Mouse (Mus musculus): Measurements from ENCODE around the gene Ppp1r3c. TPM values are rescaled to one million over a fixed set of nuclear protein-coding genes. Genes with fewer than 3 reads are reported as not detected.

Gene Ppp1r3c
- total and polyA plus RNA-seq, 3 experiments, result 49.7 to 152 (median 90.4) TPM

DNA sequence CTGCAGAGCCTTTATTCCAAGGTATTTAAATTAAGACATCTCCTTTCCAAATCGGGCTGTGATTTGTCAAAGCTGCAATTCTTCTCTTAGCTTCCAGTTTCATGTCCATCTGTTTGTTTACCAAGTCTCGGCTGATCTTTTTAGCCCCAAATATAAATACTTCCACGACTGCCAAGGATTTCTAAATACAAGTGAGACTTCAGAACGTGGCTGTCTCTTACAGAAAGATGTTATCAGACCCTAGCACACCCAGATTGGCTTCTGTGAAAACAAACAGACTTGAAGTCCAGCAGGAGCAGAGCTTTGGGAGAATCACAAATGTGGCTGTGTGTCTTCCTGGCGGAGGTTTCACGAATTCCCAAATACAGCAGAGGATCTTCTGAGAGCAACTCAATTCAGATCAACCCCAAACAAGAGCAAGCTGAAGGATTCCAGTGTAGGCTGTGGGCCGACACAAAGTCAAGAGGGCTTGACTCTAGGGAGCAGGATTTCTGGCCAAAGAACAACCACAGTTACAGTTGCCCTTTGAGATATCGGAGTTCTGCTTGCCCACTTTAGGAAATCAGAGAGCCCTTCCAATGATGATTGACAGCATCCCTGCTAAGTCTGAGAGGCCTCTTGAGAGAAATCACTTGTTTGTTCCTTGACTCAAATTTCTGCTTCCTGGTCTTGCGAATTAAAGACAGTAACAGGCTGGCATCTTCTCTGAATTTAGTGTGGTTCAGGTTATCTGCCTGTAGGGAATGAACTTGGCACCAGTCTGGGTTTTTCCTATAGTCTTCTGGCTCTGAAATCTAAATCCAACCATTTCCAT is 34.4 kb downstream of the Ppp1r3c start:
- peaks cover 4% of the 10 kb centered on the region for H3K36me3 ChIP-seq (ENCODE audit: control insufficient read depth, insufficient read depth, low read length)
- H3K4me3 ChIP-seq, result no peak overlapping the region
- TF ChIP-seq EP300 (IDR thresholded peaks at IDR 0.05; ENCODE audit: insufficient read depth, low read depth, low read length) (no peak), POLR2A (IDR thresholded peaks at IDR 0.05; ENCODE audit: insufficient read depth, low read depth, low read length) (no peak), CTCF (IDR thresholded peaks at IDR 0.05) (no peak)
- intact Hi-C loops (cut with DNase I), result no loop called here
- WGBS, result 34% methylated on average over 9 of the region's 9 CpGs
- no peaks in the 10 kb centered on the region for H3K27me3 ChIP-seq (ENCODE audit: control insufficient read depth, insufficient read depth, low read length)
- peaks cover 19% of the 10 kb centered on the region for H3K4me1 ChIP-seq (ENCODE audit: control insufficient read depth, insufficient read depth, low read length)
- peak overlapping the region; percentile 48 for H3K27ac ChIP-seq
- no peak for DNase-seq
- no peak overlapping the region for H3K9ac ChIP-seq (ENCODE audit: low read depth, low read length)
- no peaks in the 10 kb centered on the region for H3K79me2 ChIP-seq (replicated peaks; ENCODE audit: control insufficient read depth, insufficient read depth, low read length)

DNA sequence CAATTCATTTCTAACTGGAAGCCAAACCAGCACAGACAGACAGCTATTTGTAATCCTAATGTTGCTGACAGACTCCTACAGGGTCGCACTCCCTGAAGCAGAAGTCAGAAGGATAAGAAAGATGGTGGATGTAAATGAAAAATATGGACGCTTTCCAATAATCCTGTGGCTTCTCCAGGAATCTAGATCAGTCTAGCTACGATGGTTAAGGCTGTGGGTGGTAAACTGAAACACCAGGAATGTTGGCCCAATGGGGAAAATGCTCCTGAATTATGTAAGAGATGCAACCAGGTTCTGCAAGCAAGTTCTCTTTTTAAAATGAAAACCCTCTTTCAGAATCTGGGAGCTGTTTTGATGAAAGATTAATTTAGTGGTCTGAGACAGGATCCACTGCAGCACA is 35.1 kb downstream of the Ppp1r3c start:
- Histone ChIP-seq H3K4me3 (no peak overlapping the region), H3K27me3 (ENCODE audit: control insufficient read depth, insufficient read depth, low read length) (no peaks in the 10 kb centered on the region), H3K79me2 (replicated peaks; ENCODE audit: control insufficient read depth, insufficient read depth, low read length) (no peaks in the 10 kb centered on the region), H3K36me3 (ENCODE audit: control insufficient read depth, insufficient read depth, low read length) (peaks cover 4% of the 10 kb centered on the region), H3K4me1 (ENCODE audit: control insufficient read depth, insufficient read depth, low read length) (peaks cover 23% of the 10 kb centered on the region), H3K9ac (ENCODE audit: low read depth, low read length) (no peak overlapping the region), H3K27ac (peak overlapping the region; percentile 48)
- WGBS, result 58% methylated on average over 3 of the region's 3 CpGs
- no peak for TF ChIP-seq CTCF (IDR thresholded peaks at IDR 0.05)
- no peak for TF ChIP-seq POLR2A (IDR thresholded peaks at IDR 0.05; ENCODE audit: insufficient read depth, low read depth, low read length)
- no peak for TF ChIP-seq EP300 (IDR thresholded peaks at IDR 0.05; ENCODE audit: insufficient read depth, low read depth, low read length)
- DNase-seq, result no peak
- intact Hi-C loops (cut with DNase I), result no loop called here

DNA sequence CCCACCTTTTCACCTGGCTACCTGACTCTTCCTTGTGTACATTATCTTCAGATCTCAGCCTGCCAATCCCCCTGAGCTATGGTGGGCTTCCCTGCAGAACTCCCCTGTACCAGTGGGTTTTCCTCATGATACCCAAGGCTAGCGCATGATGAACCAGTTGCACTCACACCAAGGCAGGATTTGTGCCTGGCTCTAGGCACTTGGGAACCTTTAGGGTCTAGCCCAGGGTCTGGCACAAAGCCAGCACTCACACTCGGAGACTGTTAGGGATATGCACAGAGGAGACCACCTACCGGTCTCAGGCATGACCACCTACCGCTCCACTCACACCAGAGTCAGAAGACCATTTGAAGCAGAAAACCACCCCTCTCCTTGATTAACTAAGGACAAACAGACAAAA is 35.5 kb downstream of the Ppp1r3c start:
- no peaks in the 10 kb centered on the region for H3K27me3 ChIP-seq (ENCODE audit: control insufficient read depth, insufficient read depth, low read length)
- H3K79me2 ChIP-seq (replicated peaks; ENCODE audit: control insufficient read depth, insufficient read depth, low read length), result no peaks in the 10 kb centered on the region
- intact Hi-C loops (cut with DNase I), result no loop called here
- no peak for TF ChIP-seq EP300 (IDR thresholded peaks at IDR 0.05; ENCODE audit: insufficient read depth, low read depth, low read length)
- TF ChIP-seq POLR2A (IDR thresholded peaks at IDR 0.05; ENCODE audit: insufficient read depth, low read depth, low read length), result no peak
- no peak for TF ChIP-seq CTCF (IDR thresholded peaks at IDR 0.05)
- no peak for DNase-seq
- no peak overlapping the region for H3K4me3 ChIP-seq
- H3K27ac ChIP-seq, result no peak overlapping the region; the same call in 1 of the 2 replicates
- H3K36me3 ChIP-seq (ENCODE audit: control insufficient read depth, insufficient read depth, low read length), result peaks cover 4% of the 10 kb centered on the region
- H3K9ac ChIP-seq (ENCODE audit: low read depth, low read length), result no peak overlapping the region
- 78% methylated on average over 4 of the region's 4 CpGs for WGBS
- peaks cover 22% of the 10 kb centered on the region for H3K4me1 ChIP-seq (ENCODE audit: control insufficient read depth, insufficient read depth, low read length)

DNA sequence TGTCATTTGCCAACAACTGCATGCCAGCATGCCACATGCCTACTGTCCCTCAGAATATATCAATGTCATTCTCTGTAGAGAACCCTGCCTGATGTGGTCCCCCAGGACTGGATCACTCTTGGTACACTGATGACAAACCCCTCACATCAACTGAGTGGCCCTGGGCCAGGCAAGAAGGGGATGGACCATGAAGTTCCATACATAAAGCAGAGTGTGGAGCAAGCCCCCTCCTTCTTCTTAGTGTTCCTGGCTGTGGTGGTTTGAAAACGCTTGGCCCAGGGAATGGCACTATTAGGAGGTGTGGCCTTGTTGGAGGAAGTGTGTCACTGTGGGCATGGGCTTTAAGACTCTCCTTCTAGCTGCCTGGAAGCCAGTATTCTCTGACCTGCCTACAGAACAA is 37.3 kb downstream of the Ppp1r3c start:
- no peak for TF ChIP-seq CTCF (IDR thresholded peaks at IDR 0.05)
- TF ChIP-seq POLR2A (IDR thresholded peaks at IDR 0.05; ENCODE audit: insufficient read depth, low read depth, low read length), result no peak
- no peak for TF ChIP-seq EP300 (IDR thresholded peaks at IDR 0.05; ENCODE audit: insufficient read depth, low read depth, low read length)
- Histone ChIP-seq H3K9ac (ENCODE audit: low read depth, low read length) (no peak overlapping the region), H3K79me2 (replicated peaks; ENCODE audit: control insufficient read depth, insufficient read depth, low read length) (no peaks in the 10 kb centered on the region), H3K27ac (no peak overlapping the region), H3K4me1 (ENCODE audit: control insufficient read depth, insufficient read depth, low read length) (peaks cover 16% of the 10 kb centered on the region), H3K36me3 (ENCODE audit: control insufficient read depth, insufficient read depth, low read length) (peaks cover 4% of the 10 kb centered on the region), H3K4me3 (no peak overlapping the region), H3K27me3 (ENCODE audit: control insufficient read depth, insufficient read depth, low read length) (no peaks in the 10 kb centered on the region)
- DNase-seq, result no peak
- 76% methylated on average over 1 of the region's 1 CpGs for WGBS
- intact Hi-C loops (cut with DNase I), result no loop called here

DNA sequence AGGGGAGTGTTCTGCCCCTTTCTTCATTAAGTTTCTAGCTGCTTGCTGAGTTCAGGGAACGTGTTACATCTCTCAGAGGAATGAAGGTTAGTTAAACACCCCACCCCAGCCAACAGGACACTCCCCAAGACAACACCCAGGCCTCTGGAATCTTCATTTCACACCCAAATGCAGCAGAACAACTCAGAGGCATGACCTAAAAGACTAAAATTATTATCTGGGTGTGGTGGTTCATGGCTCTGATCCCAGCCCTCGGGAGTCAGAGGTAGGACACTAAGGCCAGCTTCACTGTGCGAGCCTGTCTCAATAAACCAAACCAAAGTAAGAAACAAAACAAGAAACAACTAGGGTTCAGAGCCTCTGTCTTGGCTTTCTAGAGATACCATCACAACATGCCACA is 38.3 kb downstream of the Ppp1r3c start:
- DNase-seq, result no peak
- Histone ChIP-seq H3K27ac (peak overlapping the region; percentile 51), H3K4me1 (ENCODE audit: control insufficient read depth, insufficient read depth, low read length) (peaks cover 16% of the 10 kb centered on the region)

DNA sequence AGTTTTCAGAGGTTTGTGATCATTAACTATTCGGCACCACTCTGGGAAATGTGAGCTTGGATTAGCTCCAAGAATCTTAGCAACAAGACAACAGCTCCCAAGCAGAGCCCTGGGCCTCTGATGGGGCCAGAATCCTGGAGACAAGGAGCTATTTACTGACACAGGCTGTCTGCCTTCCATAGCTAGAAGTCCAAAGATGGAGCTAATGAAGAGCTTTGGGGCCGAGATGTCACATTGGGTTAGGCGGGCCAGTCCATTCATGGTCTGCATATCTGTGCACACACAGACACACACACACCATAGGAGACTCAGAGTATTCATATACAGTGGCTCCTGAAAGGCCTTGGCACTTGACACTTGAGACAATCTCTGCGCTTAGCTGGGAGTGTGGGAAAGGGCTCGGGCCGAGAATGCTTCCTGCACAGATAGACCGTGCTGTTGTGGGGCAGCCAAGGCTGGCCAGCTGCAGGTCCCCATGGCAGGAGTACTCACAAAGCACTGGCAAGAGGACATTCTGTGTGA is 39.8 kb downstream of the Ppp1r3c start:
- intact Hi-C loops (cut with DNase I), result no loop called here
- TF ChIP-seq CTCF (IDR thresholded peaks at IDR 0.05), result no peak
- no peak for TF ChIP-seq POLR2A (IDR thresholded peaks at IDR 0.05; ENCODE audit: insufficient read depth, low read depth, low read length)
- TF ChIP-seq EP300 (IDR thresholded peaks at IDR 0.05; ENCODE audit: insufficient read depth, low read depth, low read length), result no peak
- 35% methylated on average over 7 of the region's 7 CpGs for WGBS
- H3K4me3 ChIP-seq, result no peak overlapping the region
- DNase-seq, result peak in 1 of 2 experiments; percentile 38
- no peaks in the 10 kb centered on the region for H3K79me2 ChIP-seq (replicated peaks; ENCODE audit: control insufficient read depth, insufficient read depth, low read length)
- peaks cover 13% of the 10 kb centered on the region for H3K4me1 ChIP-seq (ENCODE audit: control insufficient read depth, insufficient read depth, low read length)
- H3K27me3 ChIP-seq (ENCODE audit: control insufficient read depth, insufficient read depth, low read length), result no peaks in the 10 kb centered on the region
- H3K36me3 ChIP-seq (ENCODE audit: control insufficient read depth, insufficient read depth, low read length), result peaks cover 4% of the 10 kb centered on the region
- H3K27ac ChIP-seq, result peak overlapping the region; percentile 66
- 0 out of 2 replicates have a peak overlapping the region, but pooled peaks have one; percentile 2 for H3K9ac ChIP-seq (ENCODE audit: low read depth, low read length)

More for the DNA sequence above, 38.3 kb downstream of the Ppp1r3c start:
- Histone ChIP-seq H3K27me3 (ENCODE audit: control insufficient read depth, insufficient read depth, low read length) (no peaks in the 10 kb centered on the region), H3K79me2 (replicated peaks; ENCODE audit: control insufficient read depth, insufficient read depth, low read length) (no peaks in the 10 kb centered on the region), H3K4me3 (no peak overlapping the region), H3K36me3 (ENCODE audit: control insufficient read depth, insufficient read depth, low read length) (peaks cover 4% of the 10 kb centered on the region), H3K9ac (ENCODE audit: low read depth, low read length) (no peak overlapping the region)
- intact Hi-C loops (cut with DNase I), result no loop called here
- no peak for TF ChIP-seq CTCF (IDR thresholded peaks at IDR 0.05)
- TF ChIP-seq EP300 (IDR thresholded peaks at IDR 0.05; ENCODE audit: insufficient read depth, low read depth, low read length), result no peak
- TF ChIP-seq POLR2A (IDR thresholded peaks at IDR 0.05; ENCODE audit: insufficient read depth, low read depth, low read length), result no peak
- 28% methylated on average over 3 of the region's 3 CpGs for WGBS

All from heart, adult 2 months (tissue).